Mouse (Mus musculus) megakaryocyte, embryonic 14.5 days (primary cell): Measurements from ENCODE around the gene Atp2c1.

Source experiments
- FLI1 ChIP-seq: IDR thresholded peaks from 2 replicates; pipeline ENCODE4 v1.6.1; 2012; ENCODE audit warnings: low read length, inconsistent platforms, mixed read lengths
- GATA1 ChIP-seq: IDR thresholded peaks from 3 replicates; pipeline ENCODE4 v1.6.1; 2012; ENCODE audit warnings: mixed read lengths, low read length, inconsistent platforms, borderline replicate concordance

DNA sequence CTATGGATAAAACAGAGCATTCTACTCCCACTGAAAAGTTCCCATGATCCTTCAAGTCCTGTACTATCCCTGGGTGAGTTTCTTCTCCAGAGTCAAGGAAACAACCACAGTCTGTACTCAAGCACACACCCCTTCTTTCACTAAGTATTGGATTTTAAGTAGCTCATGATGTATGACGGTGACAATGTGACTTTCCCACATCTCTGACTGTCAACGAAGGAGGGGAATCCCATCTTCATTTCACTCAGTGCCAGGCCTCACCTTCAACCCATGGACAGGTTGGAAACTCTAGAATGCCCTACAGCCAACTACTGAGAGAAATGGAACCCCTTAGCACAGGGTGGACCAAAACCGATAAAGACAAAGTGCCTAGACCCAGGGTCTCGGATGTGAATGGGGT lies 160.9 kb downstream of the Atp2c1 start:
- TF ChIP-seq GATA1 (no peak), FLI1 (no peak)
